Mouse (Mus musculus) MEL (cell line): Measurements from ENCODE around the gene Cfap69.
A peak's percentile ranks its signal among the peaks of the same experiment; 100 is the strongest.

Experiments used
- CTCF ChIP-seq, 3 experiments: IDR thresholded peaks in 2 of 3; conservative IDR thresholded peaks in 1 of 3; 2 replicates each; pipeline ENCODE4 v1.5.1; 2011 to 2012; ENCODE audit warnings: low read length in 3 of 3, low read depth in 2 of 3, mild to moderate bottlenecking in 2 of 3, improper control_type of control experiment in 1 of 3, inconsistent platforms in 1 of 3, mixed read lengths in 1 of 3, moderate library complexity in 1 of 3; ENCODE audit not compliant: control insufficient read depth in 1 of 3, insufficient read depth in 1 of 3, poor library complexity in 1 of 3, severe bottlenecking in 1 of 3
- MEF2A ChIP-seq: IDR thresholded peaks from 2 replicates; pipeline ENCODE4 v1.6.1; 2014; ENCODE audit warnings: low read depth, mild to moderate bottlenecking, inconsistent platforms, low read length, improper control_type of control experiment; ENCODE audit not compliant: poor library complexity, insufficient replicate concordance, severe bottlenecking; ENCODE audit errors: extremely low read depth
- POLR2A ChIP-seq, 2 experiments: IDR thresholded peaks; 2 replicates each; pipeline ENCODE4 v1.6.1; 2011 to 2012; ENCODE audit warnings: low read length in 2 of 2, mild to moderate bottlenecking in 2 of 2, control low read depth in 1 of 2, improper control_type of control experiment in 1 of 2, low read depth in 1 of 2, moderate library complexity in 1 of 2; ENCODE audit not compliant: control insufficient read depth in 1 of 2, insufficient read depth in 1 of 2, poor library complexity in 1 of 2
- RAD21 ChIP-seq: IDR thresholded peaks from 2 replicates; pipeline ENCODE4 v1.6.1; 2011; ENCODE audit warnings: mild to moderate bottlenecking, low read depth, low read length, improper control_type of control experiment
- RCOR1 ChIP-seq: IDR thresholded peaks from 2 replicates; pipeline ENCODE4 v1.6.1; 2012; ENCODE audit warnings: low read depth, mild to moderate bottlenecking, inconsistent platforms, low read length, improper control_type of control experiment
- USF1 ChIP-seq: IDR thresholded peaks from 2 replicates; pipeline ENCODE4 v1.6.1; 2014; ENCODE audit warnings: low read depth, mild to moderate bottlenecking, inconsistent platforms, low read length, improper control_type of control experiment, moderate library complexity

- TF ChIP-seq RCOR1 = no peak
- peak in 1 of 3 experiments; percentile 1; a peak in 1 of 6 replicates for TF ChIP-seq CTCF (IDR thresholded peaks at IDR 0.05 in 2 of 3, conservative IDR thresholded peaks at IDR 0.05 in 1 of 3; ENCODE audit: control insufficient read depth in 1 of 3, insufficient read depth in 1 of 3, low read depth in 2 of 3, low read length in 3 of 3, poor library complexity in 1 of 3, severe bottlenecking in 1 of 3)
- no peak for TF ChIP-seq RAD21
- TF ChIP-seq USF1 = no peak
- TF ChIP-seq MEF2A = no peak
- no peak for TF ChIP-seq POLR2A (IDR thresholded peaks at IDR 0.05; ENCODE audit: control insufficient read depth in 1 of 2, insufficient read depth in 1 of 2, low read depth in 1 of 2, low read length in 2 of 2, poor library complexity in 1 of 2)
Observed at GRCm38 (mm10) chr5:5561041-5561706, 102.9 kb downstream of the Cfap69 start.
